Mouse (Mus musculus) stomach, postnatal 0 days (tissue): ENCODE measurements around the gene Srpx.

Experiments
- CTCF ChIP-seq: IDR thresholded peaks from 2 replicates; pipeline ENCODE4 v1.5.1; 2016; ENCODE audit warnings: antibody characterized with exemption, low read depth, mild to moderate bottlenecking, moderate library complexity
- EP300 ChIP-seq: optimal IDR thresholded peaks from 2 replicates; pipeline ENCODE3; 2016; ENCODE audit warnings: antibody characterized with exemption

DNA sequence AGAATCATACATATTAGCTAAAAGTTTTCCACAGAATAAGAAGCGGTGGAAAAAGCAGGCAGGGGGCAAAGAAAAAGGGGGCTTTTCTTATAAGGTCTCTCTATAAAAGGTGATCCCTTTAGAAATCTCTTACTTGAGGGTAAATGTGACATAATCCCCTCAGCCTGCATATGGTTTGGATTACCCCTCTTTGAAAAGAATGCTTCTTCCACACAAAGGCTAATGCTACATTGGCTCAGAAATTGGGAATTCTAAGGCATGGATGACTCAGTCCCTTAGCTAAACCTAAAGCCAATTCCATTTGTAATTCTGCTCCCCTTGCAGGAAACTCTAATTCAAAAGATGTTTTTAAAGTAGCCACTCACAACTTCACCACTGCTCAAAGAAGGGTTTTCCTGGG, 37.5 kb downstream of the Srpx start:
- TF ChIP-seq CTCF (no peak), EP300 (no peak)
